Mouse (Mus musculus) neural tube, embryonic 12.5 days (tissue): ENCODE results near the gene Zswim7. TPM values are rescaled to one million over a fixed set of nuclear protein-coding genes. Genes with fewer than 3 reads are reported as not detected.

Source experiments
- ATAC-seq: fragments of 200-750 bp; cut with Nextera tagmentation; 2 replicates; pipeline ENCODE4 v1.8.0; 2017; ENCODE audit warnings: low read depth, mild to moderate bottlenecking, moderate TSS enrichment, moderate library complexity; ENCODE audit not compliant: low FRiP score
- H3K27ac ChIP-seq: fragments of 300-500 bp; sonication (generic); 2 replicates; pipeline ENCODE4 v1.5.1; 2016
- H3K27me3 ChIP-seq: fragments of 300-500 bp; sonication (generic); replicated peaks from 2 replicates; pipeline ENCODE4 v1.6.1; 2016; ENCODE audit warnings: mild to moderate bottlenecking
- H3K36me3 ChIP-seq: fragments of 300-500 bp; sonication (generic); 2 replicates; pipeline ENCODE4 v1.6.1; 2016; ENCODE audit warnings: mild to moderate bottlenecking
- H3K4me1 ChIP-seq: fragments of 300-500 bp; sonication (generic); 2 replicates; pipeline ENCODE4 v1.6.1; 2016
- H3K4me2 ChIP-seq: fragments of 300-500 bp; sonication (generic); replicated peaks from 2 replicates; pipeline ENCODE4 v1.6.1; 2016; ENCODE audit warnings: mild to moderate bottlenecking
- H3K4me3 ChIP-seq: fragments of 300-500 bp; sonication (generic); 2 replicates; pipeline ENCODE4 v1.5.1; 2016
- H3K9ac ChIP-seq: fragments of 300-500 bp; sonication (generic); 2 replicates; pipeline ENCODE4 v1.6.1; 2016; ENCODE audit warnings: mild to moderate bottlenecking
- H3K9me3 ChIP-seq: fragments of 300-500 bp; sonication (generic); 2 replicates; pipeline ENCODE4 v1.6.1; 2016; ENCODE audit warnings: mild to moderate bottlenecking
- WGBS: fragments of 180-500 bp; shearing (Covaris S2); methylation state at CpG from one replicate; pipeline ENCODE4 v1.1.7; 2016; 5-methylcytosine and 5-hydroxymethylcytosine counted together
- polyA plus RNA-seq: library from polyadenylated mRNA; unstranded; fragments of >200 nt; fragmentation: Nextera tagmentation; extraction: Ambion mirVana; gene quantifications from 2 replicates; pipeline ENCODE4 v1.2.1, GENCODE M21; 2016

The Zswim7 gene
- polyA plus RNA-seq, 1 experiment from 2014 or later: 17.3 TPM

- 1% methylated on average over 46 of the region's 57 CpGs for WGBS
- H3K4me2 ChIP-seq: peak overlapping the region; percentile 81
- peak overlapping the region; percentile 87 for H3K9ac ChIP-seq
- no peaks in the 10 kb centered on the region for H3K27me3 ChIP-seq
- peaks cover 4% of the 10 kb centered on the region for H3K4me1 ChIP-seq
- H3K9me3 ChIP-seq: no peaks in the 10 kb centered on the region
- H3K4me3 ChIP-seq: peak overlapping the region; percentile 96
- peak overlapping the region; percentile 74 for H3K27ac ChIP-seq
- ATAC-seq: peak; percentile 74
- H3K36me3 ChIP-seq: peaks cover 17% of the 10 kb centered on the region; the same call in 1 of the 2 replicates
Observed at GRCm38 (mm10) chr11:62281601-62281997, 424 bp upstream of the Zswim7 start.

- no peak overlapping the region for H3K4me3 ChIP-seq
Observed at GRCm38 (mm10) chr11:62278027-62278426, 3.1 kb downstream of the Zswim7 start.

DNA sequence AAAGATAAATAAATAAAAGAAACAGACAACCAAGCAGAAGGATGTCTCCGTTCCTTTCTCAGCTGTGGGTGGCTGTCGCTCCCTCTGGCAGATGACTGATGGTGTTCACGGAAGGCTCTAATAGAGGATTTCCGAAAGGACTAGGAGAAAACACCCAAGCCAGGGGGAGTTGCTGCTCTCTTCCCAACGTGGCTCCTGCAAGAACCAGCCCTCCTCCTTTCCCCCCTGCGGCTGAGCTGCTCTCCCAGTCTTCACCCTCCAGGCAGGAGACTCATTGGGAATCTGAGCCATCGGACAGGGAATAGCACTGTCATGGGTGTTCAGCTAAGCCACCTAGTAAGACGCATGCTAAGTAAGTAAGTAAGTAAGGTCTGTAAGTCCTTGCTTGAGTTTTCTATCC lies 4.1 kb downstream of the Zswim7 start:
- H3K9ac ChIP-seq: no peak overlapping the region
- no peak overlapping the region for H3K4me3 ChIP-seq
- 64% methylated on average over 8 of the region's 8 CpGs for WGBS
- H3K27ac ChIP-seq: no peak overlapping the region
- H3K27me3 ChIP-seq: no peaks in the 10 kb centered on the region
- H3K4me2 ChIP-seq: no peak overlapping the region
- H3K36me3 ChIP-seq: no peaks in the 10 kb centered on the region
- H3K4me1 ChIP-seq: peaks cover 2% of the 10 kb centered on the region
- no peak for ATAC-seq
- no peaks in the 10 kb centered on the region for H3K9me3 ChIP-seq

More at GRCm38 (mm10) chr11:62278027-62278426, 3.1 kb downstream of the Zswim7 start:
- Histone ChIP-seq H3K4me2 (no peak overlapping the region), H3K9me3 (no peaks in the 10 kb centered on the region), H3K9ac (no peak overlapping the region), H3K36me3 (0 out of 2 replicates have a peak, but pooled peaks cover under 1% of the 10 kb centered on the region), H3K27ac (no peak overlapping the region), H3K4me1 (peaks cover 4% of the 10 kb centered on the region), H3K27me3 (no peaks in the 10 kb centered on the region)
- ATAC-seq: no peak
- WGBS: 27% methylated on average over 5 of the region's 5 CpGs

DNA sequence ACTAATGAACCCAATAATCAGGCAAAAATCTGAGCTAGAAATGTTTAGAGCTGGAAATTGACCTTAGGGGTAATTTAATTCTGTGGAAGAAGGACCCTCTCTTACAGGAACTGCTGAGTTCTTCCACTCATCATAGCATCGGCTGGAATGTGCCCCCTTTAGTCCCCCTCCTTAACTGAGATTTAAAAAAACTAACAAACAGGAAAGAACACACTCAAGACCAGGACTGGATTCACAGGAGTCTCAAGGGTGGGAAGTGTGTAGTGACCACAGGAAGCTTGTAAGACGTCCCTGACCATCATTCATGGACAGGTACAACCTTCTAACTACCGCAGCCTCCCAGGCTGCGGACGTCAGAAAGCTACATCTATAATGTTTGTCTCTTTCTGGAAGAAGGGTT lies 10.3 kb downstream of the Zswim7 start:
- Histone ChIP-seq H3K27me3 (no peaks in the 10 kb centered on the region), H3K36me3 (no peaks in the 10 kb centered on the region), H3K27ac (no peak overlapping the region), H3K4me1 (peaks cover 12% of the 10 kb centered on the region), H3K4me3 (no peak overlapping the region), H3K9ac (no peak overlapping the region), H3K4me2 (no peak overlapping the region), H3K9me3 (no peaks in the 10 kb centered on the region)
- ATAC-seq: no peak
- WGBS: 69% methylated on average over 5 of the region's 5 CpGs

- no peak overlapping the region for H3K9ac ChIP-seq
- H3K4me3 ChIP-seq: no peak overlapping the region
- peaks cover 17% of the 10 kb centered on the region for H3K4me1 ChIP-seq
- H3K36me3 ChIP-seq: no peaks in the 10 kb centered on the region
- no peak overlapping the region for H3K27ac ChIP-seq
- H3K27me3 ChIP-seq: no peaks in the 10 kb centered on the region
- WGBS: 79% methylated on average over 12 of the region's 12 CpGs
- H3K4me2 ChIP-seq: no peak overlapping the region
- no peaks in the 10 kb centered on the region for H3K9me3 ChIP-seq
- no peak for ATAC-seq
Observed at GRCm38 (mm10) chr11:62269097-62269496, 12.1 kb downstream of the Zswim7 start.

DNA sequence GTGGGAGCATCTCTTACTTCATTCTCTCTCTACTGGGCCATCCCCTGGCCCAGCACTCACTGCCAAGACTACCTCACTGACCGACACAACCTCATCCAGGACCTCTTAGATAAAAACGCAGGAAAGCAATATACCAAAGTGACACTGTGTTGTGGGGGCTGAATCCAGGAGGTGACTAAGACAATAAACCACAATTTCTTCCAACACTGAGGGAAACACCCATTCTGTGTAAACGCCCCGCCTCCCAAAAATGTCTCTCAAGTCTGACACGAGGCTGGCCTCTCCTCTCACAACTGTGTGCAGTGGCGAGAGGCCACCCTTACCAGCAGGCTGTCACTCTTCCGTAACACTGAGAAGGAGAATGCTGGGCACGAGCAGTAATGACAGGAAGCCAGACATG lies 12.8 kb downstream of the Zswim7 start:
- H3K4me1 ChIP-seq: peaks cover 17% of the 10 kb centered on the region
- 78% methylated on average over 8 of the region's 8 CpGs for WGBS

DNA sequence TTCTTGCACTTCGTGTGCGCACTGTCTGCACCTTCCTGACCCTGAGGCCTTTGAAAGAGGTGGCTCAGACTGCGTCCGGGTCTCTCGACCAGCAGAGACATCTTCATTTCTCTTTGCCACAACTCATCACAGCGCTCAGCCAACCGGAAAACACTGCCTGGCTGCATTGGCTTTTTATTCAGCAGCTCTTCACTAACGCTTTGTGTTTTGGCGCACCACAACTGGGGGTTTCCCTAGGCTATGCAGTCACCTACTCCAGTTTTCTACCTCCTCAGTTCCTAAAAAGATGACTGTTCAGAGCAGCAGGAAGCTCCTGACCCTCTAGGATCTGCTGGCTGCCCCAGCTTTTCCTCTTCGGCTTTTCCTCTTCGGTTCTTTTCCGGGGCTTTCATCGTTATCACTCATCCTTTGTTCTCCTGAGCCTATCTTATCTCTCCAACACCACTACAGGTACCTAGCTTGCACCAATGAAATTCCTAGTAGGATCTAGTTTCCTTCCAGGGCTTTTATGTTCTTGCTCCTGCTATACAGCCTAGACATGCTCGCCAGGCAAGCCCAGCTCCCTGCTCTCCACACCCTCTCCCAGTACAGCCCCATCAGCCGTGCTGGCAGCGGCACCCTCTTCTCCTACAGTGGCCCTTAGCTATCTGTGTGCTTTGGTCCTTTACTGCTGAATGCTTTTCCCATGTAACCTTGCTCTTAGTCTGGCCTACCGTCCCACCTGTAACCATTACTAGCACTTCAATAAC lies 14.5 kb downstream of the Zswim7 start:
- Histone ChIP-seq H3K36me3 (no peaks in the 10 kb centered on the region), H3K27me3 (no peaks in the 10 kb centered on the region), H3K9me3 (no peaks in the 10 kb centered on the region), H3K4me3 (no peak overlapping the region), H3K27ac (no peak overlapping the region), H3K4me1 (peaks cover 17% of the 10 kb centered on the region), H3K4me2 (no peak overlapping the region), H3K9ac (no peak overlapping the region)
- 51% methylated on average over 17 of the region's 17 CpGs for WGBS
- no peak for ATAC-seq

More for the DNA sequence above, 12.8 kb downstream of the Zswim7 start:
- H3K27ac ChIP-seq: no peak overlapping the region
- no peak for ATAC-seq
- no peaks in the 10 kb centered on the region for H3K9me3 ChIP-seq
- no peak overlapping the region for H3K4me2 ChIP-seq
- no peak overlapping the region for H3K4me3 ChIP-seq
- H3K9ac ChIP-seq: no peak overlapping the region
- H3K27me3 ChIP-seq: no peaks in the 10 kb centered on the region
- H3K36me3 ChIP-seq: no peaks in the 10 kb centered on the region

DNA sequence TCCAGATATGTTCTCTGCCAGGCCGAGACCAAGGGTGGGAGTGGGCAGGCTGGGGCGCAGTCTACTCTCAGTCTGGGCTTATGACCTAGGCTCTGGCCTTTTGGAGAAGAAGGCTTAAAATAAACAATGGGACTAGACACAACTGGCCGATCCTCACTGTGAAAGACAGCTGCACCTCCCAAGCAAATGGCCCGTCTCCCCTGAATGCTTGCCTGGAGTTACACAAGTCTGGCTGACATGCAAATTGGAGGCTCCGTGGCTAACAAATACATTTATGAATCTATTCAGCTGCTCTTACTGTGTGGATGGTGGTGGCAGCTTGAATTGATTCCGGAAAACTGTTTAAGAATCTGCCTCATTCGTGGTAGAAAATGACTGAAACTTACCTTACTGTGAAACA lies 15.5 kb downstream of the Zswim7 start:
- no peak overlapping the region for H3K4me3 ChIP-seq
- H3K27me3 ChIP-seq: no peaks in the 10 kb centered on the region
- WGBS: 61% methylated on average over 7 of the region's 7 CpGs
- no peak overlapping the region for H3K9ac ChIP-seq
- no peak for ATAC-seq
- no peak overlapping the region for H3K27ac ChIP-seq
- no peak overlapping the region for H3K4me2 ChIP-seq
- H3K9me3 ChIP-seq: no peaks in the 10 kb centered on the region
- H3K36me3 ChIP-seq: no peaks in the 10 kb centered on the region
- peaks cover 17% of the 10 kb centered on the region for H3K4me1 ChIP-seq

DNA sequence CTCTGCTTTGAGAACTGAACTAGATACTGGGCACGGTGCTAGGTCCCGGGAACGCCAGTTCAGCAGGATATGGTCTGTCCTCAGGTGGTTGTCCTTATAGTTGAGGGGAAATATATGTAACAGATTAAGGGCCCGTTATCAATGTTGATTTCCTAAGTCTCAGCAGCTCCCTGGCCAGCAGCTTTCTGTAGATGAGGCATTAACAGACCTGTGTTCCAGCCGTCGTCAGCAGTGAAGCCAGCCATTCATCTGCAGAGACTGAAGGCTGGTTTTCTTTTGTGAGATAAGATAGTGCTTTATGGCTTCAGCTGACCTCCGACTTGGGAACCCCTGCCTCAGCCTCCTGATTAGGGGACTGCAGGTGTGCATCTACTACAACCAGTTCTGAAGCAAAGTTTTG lies 17.2 kb downstream of the Zswim7 start:
- H3K9ac ChIP-seq: no peak overlapping the region
- H3K27me3 ChIP-seq: no peaks in the 10 kb centered on the region
- no peaks in the 10 kb centered on the region for H3K36me3 ChIP-seq
- H3K4me2 ChIP-seq: no peak overlapping the region
- H3K9me3 ChIP-seq: no peaks in the 10 kb centered on the region
- 63% methylated on average over 7 of the region's 7 CpGs for WGBS
- no peak overlapping the region for H3K27ac ChIP-seq
- no peak overlapping the region for H3K4me3 ChIP-seq
- H3K4me1 ChIP-seq: peaks cover 17% of the 10 kb centered on the region
- no peak for ATAC-seq

DNA sequence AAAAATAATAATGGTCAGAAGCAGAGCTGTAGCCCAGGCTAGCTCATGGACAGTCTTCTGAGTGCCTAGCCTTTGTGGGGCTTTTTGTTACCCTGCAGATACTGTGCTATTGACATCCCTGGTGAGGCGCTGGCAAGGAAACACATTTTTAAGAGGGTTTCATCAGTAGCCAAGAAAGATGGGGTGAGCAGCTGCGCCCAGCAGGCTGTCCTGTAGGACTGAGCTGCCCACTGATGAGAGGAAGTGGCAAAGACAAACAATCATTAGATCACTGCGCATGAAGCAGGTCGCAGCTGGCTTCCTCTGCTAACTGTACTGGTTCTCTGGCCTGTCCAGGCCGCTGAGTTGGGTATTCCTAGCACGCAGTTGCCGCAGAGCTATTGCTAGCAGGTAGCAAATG lies 17.6 kb downstream of the Zswim7 start:
- Histone ChIP-seq H3K4me3 (no peak overlapping the region), H3K9me3 (no peaks in the 10 kb centered on the region), H3K9ac (no peak overlapping the region), H3K27me3 (no peaks in the 10 kb centered on the region), H3K36me3 (no peaks in the 10 kb centered on the region), H3K4me2 (no peak overlapping the region), H3K4me1 (peaks cover 17% of the 10 kb centered on the region), H3K27ac (no peak overlapping the region)
- no peak for ATAC-seq
- 64% methylated on average over 7 of the region's 7 CpGs for whole genome bisulfite sequencing

- no peak for ATAC-seq
- Histone ChIP-seq H3K9ac (no peak overlapping the region), H3K4me1 (no peaks in the 10 kb centered on the region), H3K4me2 (no peak overlapping the region), H3K9me3 (no peaks in the 10 kb centered on the region), H3K4me3 (no peak overlapping the region), H3K27ac (no peak overlapping the region), H3K27me3 (no peaks in the 10 kb centered on the region), H3K36me3 (no peaks in the 10 kb centered on the region)
- WGBS: 69% methylated on average over 5 of the region's 5 CpGs
Observed at GRCm38 (mm10) chr11:62259214-62259613, 22.0 kb downstream of the Zswim7 start.

- Histone ChIP-seq H3K4me1 (peaks cover 11% of the 10 kb centered on the region), H3K4me3 (no peak overlapping the region), H3K27me3 (peaks cover 22% of the 10 kb centered on the region), H3K36me3 (no peaks in the 10 kb centered on the region), H3K27ac (no peak overlapping the region), H3K9ac (no peak overlapping the region), H3K9me3 (no peaks in the 10 kb centered on the region), H3K4me2 (no peak overlapping the region)
- 76% methylated on average over 5 of the region's 5 CpGs for WGBS
- no peak for ATAC-seq
Observed at GRCm38 (mm10) chr11:62253380-62253779, 27.8 kb downstream of the Zswim7 start.

DNA sequence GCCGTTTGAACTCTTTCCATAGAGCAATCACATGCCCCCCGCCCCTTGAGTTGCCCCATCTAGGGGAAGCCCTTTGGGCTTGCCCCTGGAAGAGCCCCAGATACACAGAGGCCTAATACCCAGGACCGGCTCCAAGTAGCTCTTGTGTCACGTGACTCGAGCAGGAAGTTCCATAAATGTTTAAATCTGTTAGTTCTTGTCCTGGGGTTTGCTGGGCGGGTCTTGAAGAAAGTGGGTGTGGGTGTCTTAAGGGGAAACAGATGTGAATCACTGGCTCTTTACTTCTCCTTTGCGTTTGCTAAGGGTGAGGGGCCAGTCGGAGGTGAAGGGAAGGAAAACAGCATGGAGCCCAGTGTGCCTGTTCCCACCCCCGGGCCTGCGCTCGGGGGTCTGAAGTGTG lies 30.1 kb downstream of the Zswim7 start:
- 73% methylated on average over 11 of the region's 11 CpGs for WGBS
- peaks cover 25% of the 10 kb centered on the region for H3K27me3 ChIP-seq

More for the DNA sequence above, 30.1 kb downstream of the Zswim7 start:
- peak overlapping the region; percentile 99 for H3K4me2 ChIP-seq
- H3K4me3 ChIP-seq: no peak overlapping the region
- ATAC-seq: no peak
- no peak overlapping the region for H3K9ac ChIP-seq
- no peaks in the 10 kb centered on the region for H3K9me3 ChIP-seq
- no peaks in the 10 kb centered on the region for H3K36me3 ChIP-seq
- H3K4me1 ChIP-seq: peaks cover 15% of the 10 kb centered on the region
- no peak overlapping the region for H3K27ac ChIP-seq
